Mouse (Mus musculus): ENCODE results near the gene Trim7. TPM values are rescaled to one million over a fixed set of nuclear protein-coding genes. Genes with fewer than 3 reads are reported as not detected.
A peak's percentile ranks its signal among the peaks of the same experiment; 100 is the strongest.
"Not testable (repeated sequence)": the region's sequence is repeated elsewhere in the genome, so short reads cannot be mapped to it uniquely, and the experiment has no call there.

The Trim7 gene
- total and polyA plus RNA-seq, 3 experiments = 0.81 to 1.3 TPM; not detected in 1

- TF ChIP-seq MEF2A (IDR thresholded peaks at IDR 0.05; ENCODE audit: extremely low read depth, insufficient replicate concordance, low read depth, low read length, poor library complexity, severe bottlenecking) = no peak
- TF ChIP-seq GATA1 (IDR thresholded peaks at IDR 0.05; ENCODE audit: low read depth, low read length) = peak; percentile 71
- TF ChIP-seq POLR2A (IDR thresholded peaks at IDR 0.05; ENCODE audit: control insufficient read depth in 1 of 2, insufficient read depth in 1 of 2, low read depth in 1 of 2, low read length in 2 of 2, poor library complexity in 1 of 2) = no peak
Observed at GRCm38 (mm10) chr11:48874465-48874864, 48.5 kb downstream of the Trim7 start (continued).

- H3K4me3 ChIP-seq (ENCODE audit: control insufficient read depth in 1 of 2, insufficient read depth in 1 of 2, low read depth in 2 of 2, low read length in 2 of 2); H3K9me3 ChIP-seq (replicated peaks; ENCODE audit: insufficient read depth, low read length); H3K27me3 ChIP-seq (ENCODE audit: control insufficient read depth in 1 of 2, insufficient read depth in 2 of 2, low read length in 2 of 2); H3K27ac ChIP-seq (ENCODE audit: control insufficient read depth, low read depth, low read length); H3K9ac ChIP-seq (ENCODE audit: control insufficient read depth, low read depth, low read length, poor library complexity, severe bottlenecking): not testable (repeated sequence)
- peak; percentile 98 for TF ChIP-seq TBP (IDR thresholded peaks at IDR 0.05; ENCODE audit: low read depth, low read length)
- H3K36me3 ChIP-seq (ENCODE audit: control insufficient read depth in 1 of 2, insufficient read depth in 2 of 2, low read length in 2 of 2) = peaks cover 0 to 12% of the 10 kb centered on the region in 2 experiments; a peak in 2 of 4 replicates
- H3K79me2 ChIP-seq (ENCODE audit: control insufficient read depth, insufficient read depth, low read length, poor library complexity) = peaks cover 12% of the 10 kb centered on the region; the same call in 1 of the 2 replicates
- peaks cover 6 to 19% of the 10 kb centered on the region in 2 experiments for H3K4me1 ChIP-seq (ENCODE audit: control insufficient read depth in 1 of 2, insufficient read depth in 2 of 2, low read length in 2 of 2)
- DNase-seq (ENCODE audit: low read depth, low spot score) = peak; percentile 47
Observed at GRCm38 (mm10) chr11:48875343-48875837, 49.5 kb downstream of the Trim7 start.

- no peaks in the 10 kb centered on the region for H3K9me3 ChIP-seq (replicated peaks; ENCODE audit: insufficient read depth, low read length)
- peaks cover 5% of the 10 kb centered on the region; the same call in 1 of the 2 replicates for H3K79me2 ChIP-seq (ENCODE audit: control insufficient read depth, insufficient read depth, low read length, poor library complexity)
- no peak overlapping the region for H3K4me3 ChIP-seq (ENCODE audit: control insufficient read depth in 1 of 2, insufficient read depth in 1 of 2, low read depth in 2 of 2, low read length in 2 of 2)
- peaks cover 6 to 19% of the 10 kb centered on the region in 2 experiments for H3K4me1 ChIP-seq (ENCODE audit: control insufficient read depth in 1 of 2, insufficient read depth in 2 of 2, low read length in 2 of 2)
- H3K36me3 ChIP-seq (ENCODE audit: control insufficient read depth in 1 of 2, insufficient read depth in 2 of 2, low read length in 2 of 2) = peaks cover 0 to 12% of the 10 kb centered on the region in 2 experiments; a peak in 2 of 4 replicates
- peak; percentile 33 for DNase-seq (ENCODE audit: low read depth, low spot score)
- no peaks in the 10 kb centered on the region for H3K27me3 ChIP-seq (ENCODE audit: control insufficient read depth in 1 of 2, insufficient read depth in 2 of 2, low read length in 2 of 2)
- TF ChIP-seq CHD2 (IDR thresholded peaks at IDR 0.05; ENCODE audit: low read length) = no peak
- peak; percentile 24 for TF ChIP-seq SMC3 (IDR thresholded peaks at IDR 0.05; ENCODE audit: low read depth, low read length)
- no peak for TF ChIP-seq TBP (IDR thresholded peaks at IDR 0.05; ENCODE audit: low read depth, low read length)
- peak in 1 of 3 experiments; percentile 52; a peak in 2 of 6 replicates for TF ChIP-seq CTCF (IDR thresholded peaks at IDR 0.05 in 2 of 3, conservative IDR thresholded peaks at IDR 0.05 in 1 of 3; ENCODE audit: control insufficient read depth in 1 of 3, insufficient read depth in 1 of 3, low read depth in 2 of 3, low read length in 3 of 3, poor library complexity in 1 of 3, severe bottlenecking in 1 of 3)
- no peak for TF ChIP-seq CHD1 (IDR thresholded peaks at IDR 0.05; ENCODE audit: low read depth, low read length)
- no peak for TF ChIP-seq MAZ (IDR thresholded peaks at IDR 0.05; ENCODE audit: low read depth, low read length)
- no peak overlapping the region for H3K27ac ChIP-seq (ENCODE audit: control insufficient read depth, low read depth, low read length)
- H3K9ac ChIP-seq (ENCODE audit: control insufficient read depth, low read depth, low read length, poor library complexity, severe bottlenecking) = no peak overlapping the region
Observed at GRCm38 (mm10) chr11:48876680-48877079, 50.7 kb downstream of the Trim7 start.

- no peak for DNase-seq (ENCODE audit: low read depth, low spot score)
- Histone ChIP-seq H3K79me2 (ENCODE audit: control insufficient read depth, insufficient read depth, low read length, poor library complexity) (no peaks in the 10 kb centered on the region), H3K36me3 (ENCODE audit: control insufficient read depth in 1 of 2, insufficient read depth in 2 of 2, low read length in 2 of 2) (peaks cover 0 to 3% of the 10 kb centered on the region in 2 experiments; a peak in 1 of 4 replicates), H3K9me3 (replicated peaks; ENCODE audit: insufficient read depth, low read length) (no peaks in the 10 kb centered on the region), H3K27ac (ENCODE audit: control insufficient read depth, low read depth, low read length) (no peak overlapping the region), H3K4me1 (ENCODE audit: control insufficient read depth in 1 of 2, insufficient read depth in 2 of 2, low read length in 2 of 2) (0 out of 4 replicates have a peak, but pooled peaks cover 0 to 3% of the 10 kb centered on the region in 2 experiments), H3K9ac (ENCODE audit: control insufficient read depth, low read depth, low read length, poor library complexity, severe bottlenecking) (no peak overlapping the region), H3K4me3 (ENCODE audit: control insufficient read depth in 1 of 2, insufficient read depth in 1 of 2, low read depth in 2 of 2, low read length in 2 of 2) (no peak overlapping the region), H3K27me3 (ENCODE audit: control insufficient read depth in 1 of 2, insufficient read depth in 2 of 2, low read length in 2 of 2) (peaks cover 0 to 2% of the 10 kb centered on the region in 2 experiments; a peak in 1 of 4 replicates)
- no peak for TF ChIP-seq POLR2A (IDR thresholded peaks at IDR 0.05; ENCODE audit: control insufficient read depth in 1 of 2, insufficient read depth in 1 of 2, low read depth in 1 of 2, low read length in 2 of 2, poor library complexity in 1 of 2)
- peak; percentile 61 for TF ChIP-seq RCOR1 (IDR thresholded peaks at IDR 0.05; ENCODE audit: low read depth, low read length)
Observed at GRCm38 (mm10) chr11:48898812-48899431, 73.0 kb downstream of the Trim7 start.
